Mouse (Mus musculus) adrenal gland, postnatal 25 days (tissue): ENCODE results near the gene Nupl1. TPM values are rescaled to one million over a fixed set of nuclear protein-coding genes. Genes with fewer than 3 reads are reported as not detected.

Source experiments
- DNase-seq: peaks from one replicate; pipeline ENCODE4 v3.0.0; 2021; ENCODE audit warnings: mixed read lengths
- total RNA-seq: library from RNA; stranded (reverse); gene quantifications from 2 replicates; pipeline ENCODE4 v1.2.3, GENCODE M21; 2021

Gene Nupl1
- total RNA-seq, 1 experiment from 2014 or later: not detected

GRCm38 (mm10) chr14:60238551-60238950 is 12.7 kb downstream of the Nupl1 start:
- no peak for DNase-seq

- DNase-seq: no peak
These were observed 31.3 kb downstream of the Nupl1 start for GRCm38 (mm10) chr14:60219886-60220285.

GRCm38 (mm10) chr14:60217616-60218015 is 33.6 kb downstream of the Nupl1 start:
- DNase-seq: no peak

GRCm38 (mm10) chr14:60216125-60216524 is 35.1 kb downstream of the Nupl1 start:
- DNase-seq: no peak

GRCm38 (mm10) chr14:60215000-60215399 is 36.2 kb downstream of the Nupl1 start:
- DNase-seq: no peak

GRCm38 (mm10) chr14:60214040-60214439 is 37.2 kb downstream of the Nupl1 start:
- DNase-seq: no peak

- no peak for DNase-seq
These were observed 42.1 kb downstream of the Nupl1 start for GRCm38 (mm10) chr14:60209166-60209565.

- DNase-seq: no peak
These were observed 46.2 kb downstream of the Nupl1 start for GRCm38 (mm10) chr14:60204993-60205392.

- no peak for DNase-seq
These were observed 54.3 kb downstream of the Nupl1 start, which contains the start of gene Atp8a2 for GRCm38 (mm10) chr14:60196884-60197283. TSS of gene Atp8a2 (minus strand) at chr14:60197179.

- no peak for DNase-seq
These were observed 55.2 kb downstream of the Nupl1 start for GRCm38 (mm10) chr14:60195999-60196398.

GRCm38 (mm10) chr14:60194606-60195005 is 56.6 kb downstream of the Nupl1 start:
- DNase-seq: no peak

GRCm38 (mm10) chr14:60189771-60190170 is 61.5 kb downstream of the Nupl1 start:
- DNase-seq: no peak

- DNase-seq: no peak
These were observed 62.9 kb downstream of the Nupl1 start for GRCm38 (mm10) chr14:60188201-60188825.

GRCm38 (mm10) chr14:60181306-60181705 is 69.9 kb downstream of the Nupl1 start:
- no peak for DNase-seq

- no peak for DNase-seq
These were observed 72.7 kb downstream of the Nupl1 start for GRCm38 (mm10) chr14:60178571-60178955.

GRCm38 (mm10) chr14:60177614-60178570 is 73.3 kb downstream of the Nupl1 start:
- no peak for DNase-seq

GRCm38 (mm10) chr14:60176891-60177613 is 74.2 kb downstream of the Nupl1 start:
- DNase-seq: peak; percentile 55

GRCm38 (mm10) chr14:60176469-60176890 is 74.8 kb downstream of the Nupl1 start:
- DNase-seq: no peak

GRCm38 (mm10) chr14:60172286-60173055 is 78.8 kb downstream of the Nupl1 start:
- DNase-seq: no peak

GRCm38 (mm10) chr14:60170845-60171610 is 80.2 kb downstream of the Nupl1 start:
- DNase-seq: no peak

- DNase-seq: no peak
These were observed 87.9 kb downstream of the Nupl1 start for GRCm38 (mm10) chr14:60163367-60163766.
